ENCODE assay signal across 9 mouse cellular contexts in genomic region chr12:31580634-31581318, GRCm38 (mm10). TPM values are rescaled to one million over a fixed set of nuclear protein-coding genes. Genes with fewer than 3 reads are reported as not detected.
DNase-seq lines count a peak whose midpoint lies in the region; ATAC-seq lines count a peak whose summit lies in the region.
"Had no signal": no experiment of that assay in that cellular context is flagged by ENCODE, and none has a peak within 500 bp of the region (broad histone marks: within the 10 kb centered on the region; RNA-seq: fewer than 3 reads in every experiment).

No protein-coding gene starts in this region.

- no peak overlapping the region for H3K9ac ChIP-seq in forebrain, embryonic 15.5 days (replicated peaks)
- no peak overlapping the region for H3K9ac ChIP-seq in midbrain, embryonic 11.5 days (ENCODE audit: low read length)

- H3K27ac ChIP-seq in forebrain, embryonic 15.5 days (replicated peaks), result peak overlapping the region; percentile 20; the same call in 1 of the 2 replicates
- H3K27ac ChIP-seq in midbrain, embryonic 11.5 days (ENCODE audit: low read depth, low read length), result no peak overlapping the region
- H3K27ac ChIP-seq: kidney, postnatal 0 days had no signal

- DNase-seq in cerebellum, adult 11-12 months, result peak; percentile 3
- no peak for DNase-seq in cerebellum, postnatal 36 days
- DNase-seq in MN1 (ENCODE audit: low spot score), result peak; percentile 99
- peak; percentile 81 for DNase-seq in midbrain, embryonic 11.5 days (ENCODE audit: low spot score, missing footprints)
- DNase-seq in B cell, adult 2 months, result no peak
- DNase-seq in thymus, adult 18-20 months, result no peak

- WGBS in forebrain, embryonic 15.5 days, result 57% methylated on average over 5 of the region's 5 CpGs
- WGBS in midbrain, embryonic 11.5 days, result 86% methylated on average over 5 of the region's 5 CpGs

- no peaks in the 10 kb centered on the region for H3K36me3 ChIP-seq in forebrain, embryonic 15.5 days
- no peaks in the 10 kb centered on the region for H3K36me3 ChIP-seq in midbrain, embryonic 11.5 days (ENCODE audit: control insufficient read depth, insufficient read depth, low read length)

- H3K4me3 ChIP-seq in forebrain, embryonic 15.5 days, result no peak overlapping the region
- H3K4me3 ChIP-seq in midbrain, embryonic 11.5 days (ENCODE audit: low read depth, low read length), result no peak overlapping the region

- no peaks in the 10 kb centered on the region for H3K9me3 ChIP-seq in forebrain, embryonic 15.5 days
- H3K9me3 ChIP-seq in midbrain, embryonic 11.5 days (ENCODE audit: control insufficient read depth, low read length), result no peaks in the 10 kb centered on the region

- no peaks in the 10 kb centered on the region for H3K27me3 ChIP-seq in forebrain, embryonic 15.5 days
- no peaks in the 10 kb centered on the region for H3K27me3 ChIP-seq in midbrain, embryonic 11.5 days (ENCODE audit: control insufficient read depth, insufficient read depth, low read length)

- ATAC-seq in forebrain, embryonic 15.5 days (replicated peaks), result peak; percentile 92
- ATAC-seq in midbrain, embryonic 11.5 days (ENCODE audit: low FRiP score), result peak; percentile 87
- no peak for ATAC-seq in CD4-positive, CD25-positive, alpha-beta regulatory T cell, adult 4 months

- peaks cover 11% of the 10 kb centered on the region for H3K4me1 ChIP-seq in forebrain, embryonic 15.5 days
- H3K4me1 ChIP-seq in midbrain, embryonic 11.5 days (ENCODE audit: control insufficient read depth, insufficient read depth, low read length), result peaks cover 6% of the 10 kb centered on the region; the same call in 1 of the 2 replicates

- no peak overlapping the region for H3K4me2 ChIP-seq in forebrain, embryonic 15.5 days (replicated peaks)
- H3K4me2 ChIP-seq in midbrain, embryonic 11.5 days, result no peak overlapping the region

RNA-seq across cellular contexts. Expression of gene Slc26a4, which starts 21.0 kb away (rescaled TPM):
- polyA plus RNA-seq in forebrain, embryonic 15.5 days (2015; fragmentation: Nextera tagmentation; extraction: Ambion mirVana), result 0.08 TPM in 1 of 2 replicates, not detected in the other
- polyA plus RNA-seq in midbrain, embryonic 11.5 days (2014; fragmentation: Nextera tagmentation; extraction: Ambion mirVana), result not detected in 2 replicates
- polyA plus RNA-seq in CD4-positive, CD25-positive, alpha-beta regulatory T cell, adult 4 months (2017; shearing (Covaris generic)), result not detected

RNA-seq across cellular contexts. Expression of gene Bcap29, which starts 53.7 kb away (rescaled TPM):
- polyA plus RNA-seq in forebrain, embryonic 15.5 days (2015; fragmentation: Nextera tagmentation; extraction: Ambion mirVana), result 27.3 and 27.6 TPM in 2 replicates
- 28.1 and 30.8 TPM in 2 replicates for polyA plus RNA-seq in midbrain, embryonic 11.5 days (2014; fragmentation: Nextera tagmentation; extraction: Ambion mirVana)
- 10 to 100 TPM; 69.3 to 80.9 TPM for polyA plus RNA-seq in CD4-positive, CD25-positive, alpha-beta regulatory T cell, adult 4 months (2017; shearing (Covaris generic))

Comparison
In these comparisons a context has a peak if more than half of its experiments do, and no peak if none do; other contexts are left out.
1. DNase-seq: peak in cerebellum, adult 11-12 months (single experiment), MN1 (single experiment) and midbrain, embryonic 11.5 days (single experiment); none in cerebellum, postnatal 36 days (0 of 2), B cell, adult 2 months (0 of 2) and thymus, adult 18-20 months (0 of 2).